Mouse (Mus musculus) layer of hippocampus, adult 9-10 months (tissue): ENCODE measurements around the gene Olfr628.
"Not testable (repeated sequence)": the region's sequence is repeated elsewhere in the genome, so short reads cannot be mapped to it uniquely, and the experiment has no call there.

Experiments
- DNase-seq: peaks from one replicate; pipeline ENCODE4 v3.0.0; 2022; ENCODE audit warnings: low spot score

The Olfr628 gene

DNA sequence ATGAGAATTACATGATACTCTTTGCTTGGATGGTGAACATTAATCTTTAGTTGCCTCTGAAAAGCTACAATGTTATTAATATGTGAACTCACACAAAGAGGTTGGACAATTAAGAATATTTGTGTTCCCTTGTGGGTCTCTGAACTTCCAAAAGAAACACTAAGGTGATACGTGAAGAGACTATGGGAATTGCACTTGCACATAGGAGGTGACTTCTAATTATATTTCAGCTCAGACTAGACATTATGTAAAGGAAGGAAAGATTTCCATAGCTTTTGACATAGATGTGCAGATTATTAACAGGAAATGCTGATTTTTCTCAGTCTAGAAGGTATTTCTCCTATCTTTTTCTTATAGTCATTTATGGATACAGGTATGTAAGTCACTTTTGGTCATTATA lies at the start of gene Olfr628:
Olfr628 (plus strand) TSS at position 301 of the 400 bp plus-strand sequence.
- DNase-seq: no peak

DNA sequence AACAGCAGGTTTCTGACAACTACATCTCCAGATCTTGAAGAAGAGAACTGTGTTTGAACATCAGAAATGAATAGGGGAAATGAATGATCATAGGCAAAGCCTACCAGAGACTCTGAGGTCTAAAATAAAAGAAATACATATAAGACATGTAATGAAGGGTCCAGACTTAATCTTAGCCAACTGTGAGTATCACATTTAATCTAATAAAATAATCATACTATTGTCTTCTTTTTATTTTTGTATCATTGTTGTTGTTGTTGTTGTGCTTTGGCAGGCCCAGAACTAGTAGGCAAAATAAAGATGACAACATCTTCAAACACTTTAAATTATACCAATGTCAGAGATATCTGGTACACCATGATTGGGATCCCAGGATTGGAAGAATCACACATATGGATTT lies 47.8 kb upstream of the Olfr628 start, which contains the start of gene Olfr625-ps1:
Olfr625-ps1 (plus strand) TSS at position 301 of the 400 bp plus-strand sequence.
- DNase-seq: no peak

DNA sequence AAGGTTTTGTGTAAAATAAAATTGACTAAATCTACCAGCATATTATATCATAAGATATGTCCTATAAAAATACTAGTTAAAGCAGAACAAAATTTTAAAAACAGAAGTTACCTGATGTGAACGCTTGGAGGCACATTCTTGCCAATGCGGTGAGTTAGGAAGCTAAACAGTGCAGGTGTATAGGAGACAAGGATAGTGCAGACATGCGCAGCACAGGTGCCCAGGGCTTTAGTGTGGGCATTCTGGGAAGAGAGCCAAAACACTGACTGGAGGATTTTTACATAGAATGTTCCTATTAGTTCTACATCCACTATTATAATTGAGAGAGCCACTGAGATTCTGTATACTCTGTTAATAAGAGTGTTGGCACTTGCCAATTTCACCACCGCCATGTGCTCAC lies 30.7 kb upstream of the Olfr628 start:
- no peak for DNase-seq

DNA sequence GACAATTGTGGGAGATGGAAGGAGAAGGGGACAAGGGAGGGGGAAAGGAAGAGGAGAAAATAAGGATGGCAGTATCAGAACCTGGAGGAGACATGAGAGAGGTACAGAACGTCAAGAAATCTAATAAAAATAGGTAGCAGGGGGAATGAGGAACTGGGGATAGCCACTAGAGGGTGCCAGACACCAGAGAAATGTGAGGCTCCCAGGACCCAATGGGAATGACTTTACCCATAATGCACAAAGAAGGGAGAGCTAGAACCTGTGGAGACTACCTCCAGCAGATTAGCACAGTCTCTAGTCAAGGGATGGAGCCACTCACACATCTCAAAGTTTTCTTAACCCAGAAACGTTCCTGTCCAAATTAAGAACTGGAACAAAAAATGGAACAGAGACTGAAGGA lies 18.1 kb upstream of the Olfr628 start:
- no peak for DNase-seq

DNA sequence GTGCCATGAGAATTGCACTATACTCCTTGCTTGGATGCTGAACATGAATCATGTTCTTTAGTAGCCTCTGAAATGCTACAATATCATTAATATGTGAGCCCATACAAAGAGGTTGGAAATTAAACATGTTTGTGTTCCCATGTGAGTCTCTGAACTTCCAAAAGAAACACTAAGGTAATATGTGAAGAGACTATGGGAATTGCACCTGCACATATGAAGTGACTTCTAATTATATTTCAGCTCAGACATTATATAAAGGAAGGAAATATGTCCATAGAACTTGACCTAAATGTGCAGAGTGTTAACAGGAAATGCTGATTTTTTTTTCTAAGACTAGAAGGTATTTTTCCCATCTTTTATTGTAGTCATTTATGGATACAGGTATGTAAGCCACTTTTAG lies 15.8 kb upstream of the Olfr628 start, which contains the start of gene Olfr243:
Olfr243 (plus strand) TSS at position 301 of the 400 bp plus-strand sequence.
- DNase-seq: no peak

DNA sequence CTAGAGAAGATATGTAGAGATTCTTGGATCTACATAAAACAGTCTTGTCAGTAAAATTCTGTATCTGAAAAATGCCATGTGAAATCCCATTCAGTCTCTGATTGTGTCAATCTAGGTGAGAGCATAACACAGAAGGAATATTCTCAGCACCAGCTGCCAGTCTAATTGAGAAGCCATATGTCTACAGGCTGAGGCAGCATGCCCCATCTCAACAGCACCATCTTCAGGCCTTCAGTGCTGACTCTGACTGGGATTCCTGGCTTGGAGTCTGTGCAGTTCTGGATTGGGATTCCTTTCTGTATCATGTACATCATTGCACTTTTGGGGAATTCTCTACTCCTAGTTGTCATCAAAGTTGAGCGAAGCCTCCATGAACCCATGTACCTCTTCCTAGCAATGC lies 13.8 kb upstream of the Olfr628 start:
- DNase-seq: peak; percentile 1

DNA sequence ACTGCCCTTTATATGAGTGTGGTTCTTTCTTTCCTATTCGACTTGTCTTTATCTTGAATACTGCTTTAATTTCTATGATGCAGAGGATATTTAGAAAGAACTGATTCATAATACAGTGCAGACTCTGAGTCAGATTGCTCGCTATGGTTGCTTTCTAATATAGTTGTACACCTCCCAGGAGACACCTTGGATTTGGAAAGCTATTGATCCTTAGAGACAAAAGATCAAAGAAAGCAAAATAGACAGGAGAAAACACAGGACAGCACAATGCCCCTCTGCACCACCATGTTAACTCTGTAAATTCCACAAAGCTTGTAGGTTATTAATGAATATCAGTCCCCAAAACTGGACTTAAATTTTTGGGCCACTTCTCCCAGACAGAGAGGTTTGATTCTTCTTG lies 14.7 kb downstream of the Olfr628 start, which contains the start of gene Olfr629:
Olfr629 (minus strand) TSS at position 101 of the 400 bp plus-strand sequence.
- DNase-seq: no peak

DNA sequence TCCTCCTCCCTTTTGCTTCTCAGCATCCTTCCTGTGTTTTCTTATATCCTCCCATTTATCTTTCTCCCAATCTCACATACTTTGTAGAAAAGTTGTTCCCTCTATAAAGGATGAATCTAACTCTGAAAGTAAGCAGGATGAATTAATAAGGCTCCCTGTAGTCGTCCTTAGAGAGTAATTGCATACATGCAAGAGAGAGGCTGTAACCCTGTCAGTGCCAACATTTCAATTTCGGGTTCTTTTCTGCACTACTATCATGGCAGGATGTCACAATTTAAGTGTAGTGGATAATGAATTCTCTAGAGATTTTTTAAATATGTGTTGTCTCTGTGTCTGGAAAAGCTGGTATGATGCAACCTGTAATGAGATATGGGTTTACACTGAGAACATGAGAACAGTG lies 27.1 kb downstream of the Olfr628 start, which contains the start of gene Olfr630:
Olfr630 (minus strand) TSS at position 101 of the 400 bp plus-strand sequence.
- DNase-seq: no peak

DNA sequence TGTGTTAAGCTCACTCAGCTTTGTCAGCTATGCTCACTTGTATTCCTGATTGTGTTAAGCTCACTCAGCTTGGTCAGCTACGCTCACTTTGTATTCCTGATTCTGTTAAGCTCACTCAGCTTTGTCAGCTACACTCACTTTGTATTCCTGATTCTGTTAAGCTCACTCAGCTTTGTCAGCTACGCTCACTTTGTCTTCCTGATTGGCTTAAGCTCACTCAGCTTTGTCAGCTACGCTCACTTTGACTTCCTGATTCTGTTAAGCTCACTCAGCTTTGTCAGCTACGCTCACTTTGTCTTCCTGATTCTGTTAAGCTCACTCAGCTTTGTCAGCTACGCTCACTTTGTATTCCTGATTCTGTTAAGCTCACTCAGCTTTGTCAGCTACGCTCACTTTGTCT lies 32.0 kb downstream of the Olfr628 start:
- DNase-seq: not testable (repeated sequence)

DNA sequence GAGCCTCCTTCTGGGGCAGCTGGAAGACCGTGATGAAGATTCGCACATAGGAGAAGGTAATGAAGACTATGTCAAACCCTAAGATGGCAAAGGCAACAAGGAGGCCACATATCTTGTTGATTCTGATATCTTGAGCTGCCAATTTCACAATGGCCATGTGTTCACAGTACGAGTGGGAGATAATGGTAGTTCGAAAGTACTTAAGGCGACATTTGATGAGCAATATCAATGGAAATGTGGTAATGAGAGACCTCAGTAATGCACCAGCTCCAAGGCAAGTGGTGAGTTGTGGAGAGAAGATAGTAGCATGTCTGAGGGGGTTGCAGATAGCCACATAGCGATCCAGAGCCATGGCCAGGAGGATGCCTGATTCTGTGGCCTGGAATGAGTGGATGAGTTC lies 37.5 kb downstream of the Olfr628 start:
- not testable (repeated sequence) for DNase-seq

DNA sequence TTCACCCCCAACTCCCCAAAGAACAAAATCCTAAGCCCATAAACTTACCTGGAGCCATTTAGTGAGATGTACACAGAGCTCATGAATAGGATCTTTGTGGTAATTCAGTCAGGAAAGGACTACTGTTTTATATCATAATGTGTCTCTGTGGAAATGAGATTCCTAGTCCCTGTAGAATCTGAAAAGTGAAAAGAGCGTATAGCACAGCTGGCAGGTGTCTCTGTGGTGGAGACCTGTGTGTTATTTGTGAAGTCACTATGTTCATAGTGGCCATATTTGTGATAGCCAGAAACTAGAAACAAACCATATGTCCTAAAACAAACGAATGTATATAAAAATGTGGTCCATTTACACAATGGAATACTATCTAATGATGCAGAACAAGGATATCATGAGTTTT lies 41.3 kb downstream of the Olfr628 start, which contains the start of gene Olfr69:
Olfr69 (minus strand) TSS at position 101 of the 400 bp plus-strand sequence.
- no peak for DNase-seq

DNA sequence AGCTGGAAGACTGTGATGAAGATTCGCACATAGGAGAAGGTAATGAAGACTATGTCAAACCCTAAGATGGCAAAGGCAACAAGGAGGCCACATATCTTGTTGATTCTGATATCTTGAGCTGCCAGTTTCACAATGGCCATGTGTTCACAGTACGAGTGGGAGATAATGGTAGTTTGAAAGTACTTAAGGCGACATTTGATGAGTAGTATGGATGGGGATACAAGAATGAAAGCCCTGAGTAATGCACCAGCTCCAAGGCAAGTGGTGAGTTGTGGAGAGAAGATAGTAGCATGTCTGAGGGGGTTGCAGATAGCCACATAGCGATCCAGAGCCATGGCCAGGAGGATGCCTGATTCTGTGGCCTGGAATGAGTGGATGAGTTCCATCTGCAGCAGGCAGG lies 47.5 kb downstream of the Olfr628 start:
- not testable (repeated sequence) for DNase-seq

DNA sequence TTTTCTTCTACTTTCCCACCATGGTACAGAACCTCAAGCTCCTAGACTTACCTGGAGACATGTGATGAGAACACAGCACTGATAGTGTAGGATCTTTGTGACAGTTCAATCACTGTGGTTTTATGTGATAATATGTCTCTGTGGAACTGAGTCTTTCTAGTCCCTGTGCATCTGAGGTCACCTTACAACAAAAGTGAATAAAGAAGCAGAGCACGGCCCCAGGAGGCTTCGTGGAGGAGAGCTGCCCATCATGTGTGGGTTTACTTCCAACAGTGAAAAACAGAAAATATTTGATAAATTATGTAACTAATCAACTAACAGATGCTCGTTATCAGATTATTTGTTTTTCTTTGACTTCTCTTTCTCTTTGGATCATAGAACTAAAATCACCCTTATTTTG lies 49.4 kb downstream of the Olfr628 start, which contains the start of gene Olfr68:
Olfr68 (minus strand) TSS at position 101 of the 400 bp plus-strand sequence.
- no peak for DNase-seq
